Comparison of ENCODE assay signal across 10 mouse cellular contexts in genomic region chr5:66367641-66368040, GRCm38 (mm10).
A peak's percentile ranks its signal among the peaks of the same experiment; 100 is the strongest.
DNase-seq lines count a peak whose midpoint lies in the region; ATAC-seq and TF ChIP-seq lines count a peak whose summit lies in the region.
"Had no signal": no experiment of that assay in that cellular context is flagged by ENCODE, and none has a peak within 500 bp of the region (broad histone marks: within the 10 kb centered on the region; RNA-seq: fewer than 3 reads in every experiment).

No protein-coding gene starts in this region.

- TF ChIP-seq CTCF in brain, embryonic 14.5 days (IDR thresholded peaks at IDR 0.05; ENCODE audit: borderline replicate concordance, extremely low read depth, insufficient read depth, insufficient read length): no peak
- no peak for TF ChIP-seq CTCF in intestine, postnatal 0 days (IDR thresholded peaks at IDR 0.05; ENCODE audit: low read depth)

- peak; percentile 87 for DNase-seq in brain, embryonic 14.5 days (ENCODE audit: low read depth)
- peak; percentile 84 for DNase-seq in embryonic facial prominence, embryonic 14.5 days (ENCODE audit: low spot score)
- DNase-seq in liver, embryonic 11.5 days (ENCODE audit: low spot score): no peak
- no peak for DNase-seq in layer of hippocampus, adult 9-10 months (ENCODE audit: low spot score)
- DNase-seq: kidney, adult 11 months; right cerebral cortex, postnatal 4 days had no signal

- no peak for TF ChIP-seq POLR2A in brain, embryonic 14.5 days (IDR thresholded peaks at IDR 0.05; ENCODE audit: borderline replicate concordance, extremely low read depth, insufficient read depth, insufficient read length, poor library complexity, severe bottlenecking)

- no peak overlapping the region for H3K9ac ChIP-seq in embryonic facial prominence, embryonic 14.5 days (ENCODE audit: low read depth, low read length)
- H3K9ac ChIP-seq in hindbrain, embryonic 15.5 days: no peak overlapping the region
- H3K9ac ChIP-seq in midbrain, embryonic 15.5 days: no peak overlapping the region
- H3K9ac ChIP-seq in liver, embryonic 11.5 days (ENCODE audit: low read depth, low read length): no peak overlapping the region
- H3K9ac ChIP-seq in intestine, postnatal 0 days (ENCODE audit: low read depth, low read length): no peak overlapping the region

- peaks cover 19% of the 10 kb centered on the region for H3K36me3 ChIP-seq in embryonic facial prominence, embryonic 14.5 days (ENCODE audit: control insufficient read depth, insufficient read depth, low read length)
- H3K36me3 ChIP-seq in hindbrain, embryonic 15.5 days: peaks cover under 1% of the 10 kb centered on the region; the same call in 1 of the 2 replicates
- 0 out of 2 replicates have a peak, but pooled peaks cover under 1% of the 10 kb centered on the region for H3K36me3 ChIP-seq in midbrain, embryonic 15.5 days (replicated peaks)
- H3K36me3 ChIP-seq in liver, embryonic 11.5 days (ENCODE audit: control insufficient read depth, insufficient read depth, low read length): no peaks in the 10 kb centered on the region
- H3K36me3 ChIP-seq in intestine, postnatal 0 days (ENCODE audit: control insufficient read depth, insufficient read depth): peaks cover 6% of the 10 kb centered on the region

- no peaks in the 10 kb centered on the region for H3K27me3 ChIP-seq in embryonic facial prominence, embryonic 14.5 days (replicated peaks; ENCODE audit: control insufficient read depth, insufficient read depth, low read length)
- H3K27me3 ChIP-seq in hindbrain, embryonic 15.5 days: no peaks in the 10 kb centered on the region
- H3K27me3 ChIP-seq in midbrain, embryonic 15.5 days (replicated peaks): no peaks in the 10 kb centered on the region
- no peaks in the 10 kb centered on the region for H3K27me3 ChIP-seq in liver, embryonic 11.5 days (replicated peaks; ENCODE audit: control insufficient read depth, insufficient read depth, low read length)
- no peaks in the 10 kb centered on the region for H3K27me3 ChIP-seq in intestine, postnatal 0 days (replicated peaks; ENCODE audit: control insufficient read depth, insufficient read depth, low read length)

- H3K4me1 ChIP-seq in embryonic facial prominence, embryonic 14.5 days (ENCODE audit: control insufficient read depth, insufficient read depth, low read length): peaks cover 14% of the 10 kb centered on the region
- peaks cover 14% of the 10 kb centered on the region for H3K4me1 ChIP-seq in hindbrain, embryonic 15.5 days (replicated peaks)
- peaks cover 13% of the 10 kb centered on the region for H3K4me1 ChIP-seq in midbrain, embryonic 15.5 days
- no peaks in the 10 kb centered on the region; the same call in 1 of the 2 replicates for H3K4me1 ChIP-seq in liver, embryonic 11.5 days (replicated peaks; ENCODE audit: control insufficient read depth, insufficient read depth, low read length)
- H3K4me1 ChIP-seq in intestine, postnatal 0 days (replicated peaks; ENCODE audit: control insufficient read depth, insufficient read depth, low read length): no peaks in the 10 kb centered on the region

- H3K27ac ChIP-seq in embryonic facial prominence, embryonic 14.5 days (replicated peaks; ENCODE audit: low read depth, low read length): peak overlapping the region; percentile 33
- H3K27ac ChIP-seq in hindbrain, embryonic 15.5 days (replicated peaks): peak overlapping the region; percentile 32; the same call in 1 of the 2 replicates
- H3K27ac ChIP-seq in midbrain, embryonic 15.5 days: peak overlapping the region; percentile 58; the same call in 1 of the 2 replicates
- no peak overlapping the region for H3K27ac ChIP-seq in liver, embryonic 11.5 days (ENCODE audit: low read depth, low read length)
- H3K27ac ChIP-seq in intestine, postnatal 0 days (ENCODE audit: low read depth, low read length): no peak overlapping the region

- peak; percentile 78 for ATAC-seq in embryonic facial prominence, embryonic 14.5 days (ENCODE audit: low read depth)
- peak; percentile 65; the same call in 1 of the 2 replicates for ATAC-seq in hindbrain, embryonic 15.5 days (ENCODE audit: low FRiP score, low read depth)
- ATAC-seq in midbrain, embryonic 15.5 days (replicated peaks): peak; percentile 44
- no peak for ATAC-seq in liver, embryonic 11.5 days (replicated peaks; ENCODE audit: low FRiP score)
- ATAC-seq in intestine, postnatal 0 days: no peak
- no peak for ATAC-seq in granulocyte monocyte progenitor cell, adult 5-6 weeks (replicated peaks; ENCODE audit: poor library complexity, severe bottlenecking)

- H3K4me3 ChIP-seq in embryonic facial prominence, embryonic 14.5 days (ENCODE audit: low read depth, low read length): no peak overlapping the region
- no peak overlapping the region for H3K4me3 ChIP-seq in hindbrain, embryonic 15.5 days
- H3K4me3 ChIP-seq in midbrain, embryonic 15.5 days: no peak overlapping the region
- no peak overlapping the region for H3K4me3 ChIP-seq in liver, embryonic 11.5 days (ENCODE audit: low read depth, low read length)
- no peak overlapping the region for H3K4me3 ChIP-seq in intestine, postnatal 0 days (ENCODE audit: low read depth, low read length)

- H3K9me3 ChIP-seq in embryonic facial prominence, embryonic 14.5 days (ENCODE audit: control insufficient read depth, low read length): no peaks in the 10 kb centered on the region
- no peaks in the 10 kb centered on the region for H3K9me3 ChIP-seq in hindbrain, embryonic 15.5 days
- H3K9me3 ChIP-seq in midbrain, embryonic 15.5 days: no peaks in the 10 kb centered on the region
- no peaks in the 10 kb centered on the region for H3K9me3 ChIP-seq in liver, embryonic 11.5 days (ENCODE audit: control insufficient read depth, low read length)
- H3K9me3 ChIP-seq in intestine, postnatal 0 days (ENCODE audit: control insufficient read depth): no peaks in the 10 kb centered on the region

- no peak overlapping the region for H3K4me2 ChIP-seq in embryonic facial prominence, embryonic 14.5 days (ENCODE audit: low read depth, low read length)
- no peak overlapping the region for H3K4me2 ChIP-seq in hindbrain, embryonic 15.5 days
- H3K4me2 ChIP-seq in midbrain, embryonic 15.5 days: no peak overlapping the region
- no peak overlapping the region for H3K4me2 ChIP-seq in liver, embryonic 11.5 days
- H3K4me2 ChIP-seq in intestine, postnatal 0 days (replicated peaks; ENCODE audit: low read depth): no peak overlapping the region

- whole genome bisulfite sequencing in embryonic facial prominence, embryonic 14.5 days: 35% methylated on average over 11 of the region's 11 CpGs
- 43% methylated on average over 11 of the region's 11 CpGs for WGBS in hindbrain, embryonic 15.5 days
- 41% methylated on average over 11 of the region's 11 CpGs for WGBS in midbrain, embryonic 15.5 days
- WGBS in liver, embryonic 11.5 days: 87% methylated on average over 11 of the region's 11 CpGs
- WGBS in intestine, postnatal 0 days: 97% methylated on average over 11 of the region's 11 CpGs

Comparison
In these comparisons a context has a peak if more than half of its experiments do, and no peak if none do; other contexts are left out.
1. DNase-seq: peak in brain, embryonic 14.5 days (single experiment) and embryonic facial prominence, embryonic 14.5 days (single experiment); none in liver, embryonic 11.5 days (single experiment) and layer of hippocampus, adult 9-10 months (single experiment).
2. ATAC-seq: peak in embryonic facial prominence, embryonic 14.5 days (single experiment), hindbrain, embryonic 15.5 days (single experiment) and midbrain, embryonic 15.5 days (single experiment); none in liver, embryonic 11.5 days (single experiment), intestine, postnatal 0 days (single experiment) and granulocyte monocyte progenitor cell, adult 5-6 weeks (single experiment).
3. H3K27ac ChIP-seq: peak in embryonic facial prominence, embryonic 14.5 days (single experiment), hindbrain, embryonic 15.5 days (single experiment) and midbrain, embryonic 15.5 days (single experiment); none in liver, embryonic 11.5 days (single experiment) and intestine, postnatal 0 days (single experiment).